Mouse (Mus musculus) intestine, embryonic 16.5 days (tissue): Measurements from ENCODE around the gene Pced1b. TPM values are rescaled to one million over a fixed set of nuclear protein-coding genes. Genes with fewer than 3 reads are reported as not detected.
A peak's percentile ranks its signal among the peaks of the same experiment; 100 is the strongest.
"Not testable (repeated sequence)": the region's sequence is repeated elsewhere in the genome, so short reads cannot be mapped to it uniquely, and the experiment has no call there.

Experiments used
- ATAC-seq: fragments of 200-750 bp; cut with Nextera tagmentation; 2 replicates; pipeline ENCODE4 v1.8.0; 2017; ENCODE audit warnings: moderate TSS enrichment, moderate library complexity
- H3K27ac ChIP-seq: fragments of 300-500 bp; sonication (generic); 2 replicates; pipeline ENCODE4 v1.5.1; 2014; ENCODE audit warnings: mild to moderate bottlenecking, low read length
- H3K27me3 ChIP-seq: fragments of 300-500 bp; sonication (generic); replicated peaks from 2 replicates; pipeline ENCODE4 v1.6.1; 2014; ENCODE audit warnings: low read length, control low read depth, mixed read lengths; ENCODE audit not compliant: control insufficient read depth, insufficient read depth
- H3K36me3 ChIP-seq: fragments of 300-500 bp; sonication (generic); 2 replicates; pipeline ENCODE4 v1.6.1; 2014; ENCODE audit warnings: low read length, control low read depth; ENCODE audit not compliant: control insufficient read depth, insufficient read depth
- H3K4me1 ChIP-seq: fragments of 300-500 bp; sonication (generic); 2 replicates; pipeline ENCODE4 v1.6.1; 2014; ENCODE audit warnings: low read length, control low read depth, mixed read lengths; ENCODE audit not compliant: control insufficient read depth, insufficient read depth
- H3K4me2 ChIP-seq: fragments of 300-500 bp; sonication (generic); 2 replicates; pipeline ENCODE4 v1.6.1; 2014; ENCODE audit warnings: low read depth, low read length, control low read depth
- H3K4me3 ChIP-seq: fragments of 300-500 bp; sonication (generic); 2 replicates; pipeline ENCODE4 v1.5.1; 2014; ENCODE audit warnings: mild to moderate bottlenecking, low read length
- H3K9ac ChIP-seq: fragments of 300-500 bp; sonication (generic); 2 replicates; pipeline ENCODE4 v1.6.1; 2014; ENCODE audit warnings: low read depth, low read length
- H3K9me3 ChIP-seq: fragments of 300-500 bp; sonication (generic); 2 replicates; pipeline ENCODE4 v1.6.1; 2016; ENCODE audit warnings: low read length, control low read depth; ENCODE audit not compliant: control insufficient read depth
- whole genome bisulfite sequencing: fragments of 180-500 bp; shearing (Covaris S2); extraction: QIAGEN DNeasy Blood & Tissue Kit; methylation state at CpG from one replicate; pipeline ENCODE4 v1.1.7; 2014; 5-methylcytosine and 5-hydroxymethylcytosine counted together
- polyA plus RNA-seq: library from polyadenylated mRNA; unstranded; fragments of >200 nt; fragmentation: Nextera tagmentation; extraction: Ambion mirVana; gene quantifications from 2 replicates; pipeline ENCODE4 v1.2.1, GENCODE M21; 2015

Pced1b gene
- polyA plus RNA-seq, 1 experiment from 2014 or later: 3.6 TPM

- WGBS: 43% methylated on average over 8 of the region's 8 CpGs
- H3K4me3 ChIP-seq: no peak overlapping the region
- no peaks in the 10 kb centered on the region for H3K27me3 ChIP-seq
- H3K4me2 ChIP-seq: no peak overlapping the region
- H3K36me3 ChIP-seq: no peaks in the 10 kb centered on the region
- peak; percentile 44; the same call in 1 of the 2 replicates for ATAC-seq
- H3K27ac ChIP-seq: peak overlapping the region; percentile 59; the same call in 1 of the 2 replicates
- no peak overlapping the region for H3K9ac ChIP-seq
- H3K9me3 ChIP-seq: no peaks in the 10 kb centered on the region
- H3K4me1 ChIP-seq: peaks cover 9% of the 10 kb centered on the region
These were observed 104.1 kb downstream of the Pced1b start for GRCm38 (mm10) chr15:97351016-97351415.

GRCm38 (mm10) chr15:97351681-97352080 is 104.8 kb downstream of the Pced1b start:
- Histone ChIP-seq H3K4me2 (no peak overlapping the region), H3K36me3 (no peaks in the 10 kb centered on the region), H3K9ac (no peak overlapping the region), H3K4me1 (peaks cover 9% of the 10 kb centered on the region), H3K4me3 (no peak overlapping the region), H3K27ac (no peak overlapping the region), H3K9me3 (no peaks in the 10 kb centered on the region), H3K27me3 (no peaks in the 10 kb centered on the region)
- no peak for ATAC-seq
- WGBS: 91% methylated on average over 5 of the region's 5 CpGs

- no peak overlapping the region for H3K27ac ChIP-seq
- H3K4me3 ChIP-seq: no peak overlapping the region
These were observed 108.9 kb downstream of the Pced1b start for GRCm38 (mm10) chr15:97355676-97356303.

GRCm38 (mm10) chr15:97357016-97357415 is 110.1 kb downstream of the Pced1b start:
- no peak overlapping the region for H3K9ac ChIP-seq
- H3K27ac ChIP-seq: no peak overlapping the region
- 97% methylated on average over 1 of the region's 1 CpGs for WGBS
- no peaks in the 10 kb centered on the region for H3K36me3 ChIP-seq
- no peak for ATAC-seq
- H3K4me3 ChIP-seq: no peak overlapping the region
- H3K4me2 ChIP-seq: no peak overlapping the region
- no peaks in the 10 kb centered on the region for H3K9me3 ChIP-seq
- no peaks in the 10 kb centered on the region for H3K27me3 ChIP-seq
- no peaks in the 10 kb centered on the region for H3K4me1 ChIP-seq

More at GRCm38 (mm10) chr15:97355676-97356303, 108.9 kb downstream of the Pced1b start:
- 71% methylated on average over 9 of the region's 9 CpGs for WGBS
- Histone ChIP-seq H3K36me3 (no peaks in the 10 kb centered on the region), H3K9ac (no peak overlapping the region), H3K4me1 (peaks cover 4% of the 10 kb centered on the region), H3K9me3 (no peaks in the 10 kb centered on the region), H3K4me2 (no peak overlapping the region), H3K27me3 (no peaks in the 10 kb centered on the region)
- ATAC-seq: no peak

DNA sequence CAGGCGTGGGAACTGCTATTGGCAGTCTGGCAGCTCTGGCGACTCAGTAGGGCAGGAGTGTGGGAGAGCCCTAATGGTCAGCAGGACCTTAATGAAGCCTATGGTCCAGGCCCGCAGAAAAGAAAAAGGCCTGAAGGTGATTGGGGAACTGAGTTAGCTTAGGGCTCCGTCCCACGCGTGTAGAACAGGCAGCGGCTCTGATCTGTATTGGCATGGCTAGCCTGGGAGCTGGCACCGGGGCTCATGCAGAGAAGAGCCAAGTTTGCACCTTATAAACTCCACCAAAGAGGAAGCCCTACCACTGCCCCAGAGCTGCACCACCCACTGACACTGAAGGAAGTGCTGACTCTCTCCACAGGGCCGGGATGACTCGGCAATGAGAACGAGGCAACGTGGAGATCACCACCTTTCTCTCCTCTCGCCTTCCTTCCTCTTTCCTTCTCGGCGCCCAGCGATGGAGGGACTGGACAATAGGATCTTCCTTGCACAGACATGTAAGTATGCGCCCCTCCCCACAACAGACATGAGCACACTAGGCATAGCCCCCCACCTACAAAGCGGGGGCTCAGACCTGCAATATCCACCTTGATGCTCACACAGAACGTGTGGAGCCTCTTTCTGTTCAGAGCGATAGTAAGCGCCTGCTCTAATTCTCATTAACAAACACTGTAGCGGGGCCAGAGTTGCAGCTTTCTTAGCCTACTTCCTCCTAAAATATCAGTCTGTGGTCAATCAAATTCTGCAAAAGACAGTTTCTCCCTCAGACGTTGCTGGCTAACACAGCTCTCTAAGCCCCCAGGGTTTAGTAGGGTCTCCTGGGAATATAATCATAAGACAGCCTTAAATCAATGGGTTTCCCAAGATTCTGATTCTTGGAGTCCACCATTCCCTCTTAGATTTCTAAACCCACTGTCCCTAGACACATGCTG is 114.2 kb downstream of the Pced1b start:
- no peak overlapping the region for H3K4me2 ChIP-seq
- H3K27ac ChIP-seq: no peak overlapping the region
- H3K4me1 ChIP-seq: no peaks in the 10 kb centered on the region
- no peak overlapping the region for H3K9ac ChIP-seq
- WGBS: 80% methylated on average over 23 of the region's 23 CpGs
- ATAC-seq: peak; percentile 58; the same call in 1 of the 2 replicates
- no peaks in the 10 kb centered on the region for H3K9me3 ChIP-seq
- no peaks in the 10 kb centered on the region for H3K27me3 ChIP-seq
- H3K36me3 ChIP-seq: no peaks in the 10 kb centered on the region
- H3K4me3 ChIP-seq: no peak overlapping the region

GRCm38 (mm10) chr15:97361771-97362171 is 114.9 kb downstream of the Pced1b start:
- 75% methylated on average over 8 of the region's 8 CpGs for WGBS
- H3K4me2 ChIP-seq: no peak overlapping the region
- H3K9ac ChIP-seq: no peak overlapping the region
- no peaks in the 10 kb centered on the region for H3K4me1 ChIP-seq
- H3K36me3 ChIP-seq: no peaks in the 10 kb centered on the region
- no peaks in the 10 kb centered on the region for H3K9me3 ChIP-seq
- H3K27me3 ChIP-seq: no peaks in the 10 kb centered on the region
- no peak overlapping the region for H3K27ac ChIP-seq
- ATAC-seq: no peak
- no peak overlapping the region for H3K4me3 ChIP-seq

DNA sequence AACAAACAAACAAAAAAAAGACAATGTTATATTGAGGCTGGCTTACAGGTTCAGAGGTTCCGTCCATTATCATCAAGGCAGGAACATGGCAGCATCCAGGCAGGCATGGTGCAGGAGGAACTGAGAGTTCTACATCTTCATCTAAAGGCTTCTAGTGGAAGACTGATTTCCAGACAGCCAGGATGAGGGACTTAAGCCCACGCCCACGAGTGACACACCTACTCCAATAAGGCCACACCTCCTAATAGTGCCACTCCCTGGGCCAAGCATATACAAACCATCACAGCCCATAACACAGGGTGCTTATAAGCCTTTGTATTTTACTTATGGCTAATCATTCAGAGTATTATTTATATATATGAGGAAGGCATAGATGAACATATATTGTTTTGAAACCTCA is 117.4 kb downstream of the Pced1b start:
- not testable (repeated sequence) for H3K4me1 ChIP-seq, H3K27ac ChIP-seq, H3K9me3 ChIP-seq, H3K4me3 ChIP-seq, H3K27me3 ChIP-seq, H3K4me2 ChIP-seq, ATAC-seq, H3K36me3 ChIP-seq, H3K9ac ChIP-seq
- WGBS: 81% methylated on average over 3 of the region's 3 CpGs

- Histone ChIP-seq H3K4me2 (no peak overlapping the region), H3K27ac (no peak overlapping the region), H3K4me3 (no peak overlapping the region), H3K9me3 (no peaks in the 10 kb centered on the region), H3K9ac (no peak overlapping the region), H3K4me1 (no peaks in the 10 kb centered on the region), H3K27me3 (no peaks in the 10 kb centered on the region), H3K36me3 (no peaks in the 10 kb centered on the region)
- WGBS: 86% methylated on average over 8 of the region's 8 CpGs
- ATAC-seq: no peak
These were observed 118.1 kb downstream of the Pced1b start for GRCm38 (mm10) chr15:97364968-97365367.

- H3K9me3 ChIP-seq: no peaks in the 10 kb centered on the region
- no peaks in the 10 kb centered on the region for H3K36me3 ChIP-seq
- H3K9ac ChIP-seq: no peak overlapping the region
- H3K4me2 ChIP-seq: no peak overlapping the region
- H3K4me1 ChIP-seq: peaks cover under 1% of the 10 kb centered on the region; the same call in 1 of the 2 replicates
- WGBS: 92% methylated on average over 9 of the region's 9 CpGs
- no peak overlapping the region for H3K27ac ChIP-seq
- H3K27me3 ChIP-seq: no peaks in the 10 kb centered on the region
- H3K4me3 ChIP-seq: no peak overlapping the region
- ATAC-seq: no peak
These were observed 121.2 kb downstream of the Pced1b start for GRCm38 (mm10) chr15:97368035-97368608.
